Mouse (Mus musculus): ENCODE data around the gene Vwa8.

Gene Vwa8

DNA sequence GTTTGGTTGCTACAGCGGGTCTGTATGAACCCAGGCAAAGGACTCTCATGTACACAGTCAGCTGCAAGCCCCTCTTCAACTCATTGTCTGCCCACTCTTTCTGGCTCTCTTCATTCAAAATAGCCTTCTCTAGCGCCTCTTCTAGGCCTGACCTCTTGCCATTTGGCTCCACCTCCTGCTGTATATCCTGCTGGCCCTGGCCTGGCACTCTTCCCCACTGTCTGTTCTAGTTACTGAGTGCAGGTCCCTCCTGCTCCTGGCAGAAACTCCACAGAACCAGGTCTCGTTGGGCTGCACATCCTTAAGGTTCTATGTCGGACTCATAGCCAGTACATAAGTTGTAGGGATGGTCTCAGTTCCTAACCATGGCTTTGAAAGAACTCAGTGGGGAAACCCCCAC, 293.5 kb downstream of the Vwa8 start:
- DNase-seq (ENCODE audit: low read depth, low spot score): no peak

GRCm38 (mm10) chr14:79143696-79144095, 294.8 kb downstream of the Vwa8 start:
- DNase-seq (ENCODE audit: low read depth, low spot score): no peak

DNA sequence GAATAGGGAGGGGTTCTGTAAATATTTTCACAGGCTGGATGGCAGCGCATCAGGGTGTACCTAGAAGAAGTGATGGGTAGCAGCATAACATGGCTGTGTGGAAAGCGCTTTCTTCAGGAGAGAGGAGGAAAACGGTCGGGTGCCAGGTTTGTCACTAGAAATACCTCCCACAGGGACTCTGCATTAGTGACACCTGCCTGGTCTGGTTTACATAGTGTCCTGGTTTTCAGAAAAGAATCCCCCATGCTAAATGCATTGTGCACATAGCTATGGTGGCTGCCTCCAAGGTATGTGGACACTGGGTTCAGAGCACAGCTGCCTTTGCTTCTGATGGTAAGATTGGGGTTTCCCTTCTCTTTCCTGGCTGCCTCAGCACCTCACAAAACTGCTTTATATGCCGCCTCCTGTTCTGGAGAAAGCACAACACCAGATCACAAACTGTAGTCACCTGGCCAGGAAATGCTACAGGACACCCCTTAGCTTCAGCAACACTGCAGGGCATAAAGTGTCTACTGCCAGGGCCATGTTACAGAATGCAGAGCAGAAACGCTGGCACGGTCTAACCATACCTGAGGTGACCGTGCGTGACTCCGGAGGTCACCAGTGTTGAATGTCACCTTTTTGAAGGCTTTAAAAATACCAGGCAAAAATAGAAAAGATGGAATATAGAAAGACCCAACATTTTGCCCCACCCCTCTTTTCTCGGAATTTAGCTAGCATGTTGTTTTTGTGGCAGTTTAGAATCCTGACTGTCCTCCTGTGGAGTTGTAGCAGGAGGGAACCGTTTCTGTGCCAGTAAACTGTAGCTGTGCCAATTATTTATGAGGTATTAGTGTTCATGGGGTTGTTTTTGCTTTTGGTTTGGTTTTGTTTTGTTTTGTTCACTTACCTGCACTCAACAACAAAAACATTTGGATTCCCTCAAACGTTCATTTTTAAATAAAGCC, 295.7 kb downstream of the Vwa8 start:
- no peak for DNase-seq (ENCODE audit: low read depth, low spot score)

DNA sequence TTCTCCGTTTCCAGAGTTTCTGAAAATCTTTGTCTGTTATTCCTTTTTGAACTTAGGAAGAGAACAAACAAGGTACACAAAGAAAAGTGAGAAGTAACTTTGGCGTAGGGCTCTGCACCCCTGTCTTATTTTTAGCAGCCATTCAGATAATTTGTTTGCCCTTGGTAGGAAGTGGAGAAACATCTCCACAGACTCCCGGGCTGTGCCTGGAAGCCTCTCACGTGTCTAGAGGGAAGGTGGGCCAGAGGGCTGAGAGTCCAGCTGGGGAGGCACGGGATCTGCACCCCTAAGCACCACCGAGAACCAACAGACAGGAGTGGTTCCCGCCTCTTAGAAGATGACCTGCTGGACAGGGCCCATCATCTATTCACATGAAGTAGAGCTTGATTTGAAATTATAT, 302.9 kb downstream of the Vwa8 start:
- DNase-seq (ENCODE audit: low read depth, low spot score): no peak

DNA sequence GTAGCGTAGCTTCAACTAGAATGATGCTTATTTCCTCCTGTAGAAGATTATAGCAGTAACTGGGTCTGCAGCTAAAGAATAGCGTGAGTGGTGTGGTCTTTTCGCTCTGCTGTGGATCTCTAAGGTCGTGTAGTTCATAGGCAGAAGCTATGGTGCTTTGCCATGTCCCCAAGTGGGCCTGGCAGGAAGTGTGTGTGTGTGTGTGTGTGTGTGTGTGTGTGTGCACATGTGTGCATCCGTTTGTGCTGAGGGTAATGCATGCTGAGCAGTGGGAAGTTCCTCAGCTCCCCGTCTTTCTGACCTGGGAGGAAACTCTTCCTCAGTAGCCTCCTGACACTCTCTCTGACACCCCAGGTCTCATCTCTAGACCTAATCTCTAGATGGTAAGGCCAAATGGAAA, 305.0 kb downstream of the Vwa8 start:
- DNase-seq (ENCODE audit: low read depth, low spot score): peak; percentile 63

DNA sequence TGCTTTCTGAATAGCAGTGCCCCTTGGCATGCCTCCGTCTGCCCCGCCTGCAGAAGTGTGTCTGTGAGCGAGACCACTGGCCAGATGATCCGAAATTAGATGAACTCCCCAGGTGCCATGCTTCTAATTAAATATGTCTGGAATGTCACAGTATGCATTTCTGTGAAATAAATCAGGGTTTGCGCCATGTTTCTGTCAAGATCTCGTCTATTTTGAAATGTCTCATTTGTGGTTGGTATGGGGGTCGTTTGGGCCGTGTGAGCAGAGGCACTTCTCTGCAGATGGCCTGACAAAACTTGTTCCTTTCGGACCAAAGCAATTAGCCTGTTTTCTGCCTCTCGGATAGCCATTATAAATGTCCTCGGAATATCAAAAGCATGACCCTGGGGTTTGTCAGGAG, 306.1 kb downstream of the Vwa8 start:
- DNase-seq (ENCODE audit: low read depth, low spot score): no peak

- DNase-seq (ENCODE audit: low read depth, low spot score): no peak
Measured at GRCm38 (mm10) chr14:79156526-79157411, 307.9 kb downstream of the Vwa8 start.

GRCm38 (mm10) chr14:79157451-79158218, 308.8 kb downstream of the Vwa8 start:
- DNase-seq (ENCODE audit: low read depth, low spot score): no peak

GRCm38 (mm10) chr14:79158219-79158521, 309.3 kb downstream of the Vwa8 start:
- no peak for DNase-seq (ENCODE audit: low read depth, low spot score)

DNA sequence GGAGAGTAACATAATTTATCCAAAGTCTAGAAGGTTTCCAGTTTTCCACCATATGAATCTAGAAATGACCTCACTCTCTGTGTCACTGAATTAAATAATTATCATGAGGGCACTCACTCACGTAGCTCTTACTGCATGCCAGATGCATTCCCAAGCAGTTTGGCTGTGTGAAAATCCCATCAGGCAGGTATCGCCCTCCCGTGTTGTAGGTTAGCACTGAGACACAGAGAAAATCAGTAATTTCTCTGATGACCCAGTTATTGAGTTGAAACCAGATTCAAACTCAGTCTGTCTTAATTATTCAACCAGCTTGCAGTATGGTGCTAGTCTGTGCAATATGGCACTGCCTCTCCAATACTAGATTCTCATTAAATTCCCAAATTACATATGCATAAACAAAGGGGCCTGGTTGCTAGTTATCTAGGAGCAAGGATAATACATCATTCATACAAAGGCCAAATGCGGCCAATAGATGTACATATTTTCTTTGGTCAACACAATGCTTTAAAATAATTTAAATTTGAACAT, 309.9 kb downstream of the Vwa8 start:
- no peak for DNase-seq (ENCODE audit: low read depth, low spot score)

DNA sequence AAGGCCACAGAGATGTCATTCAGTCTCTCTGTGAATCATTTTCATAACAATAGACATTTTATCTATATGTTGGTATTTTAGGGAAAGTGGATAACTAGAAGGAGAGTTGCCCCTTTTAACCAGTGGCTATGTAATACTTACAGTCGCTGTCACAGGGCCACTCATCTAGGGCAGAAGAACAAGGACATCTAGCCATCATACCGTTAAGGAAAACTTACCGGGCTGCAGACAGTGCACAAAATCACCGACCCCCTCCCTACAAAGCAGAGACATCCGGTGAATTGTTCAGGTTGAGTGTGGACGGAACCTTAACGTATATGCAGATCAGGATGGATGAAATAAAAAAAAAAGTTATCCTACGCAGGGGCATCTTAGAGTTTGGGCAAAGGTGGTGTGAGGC, 310.6 kb downstream of the Vwa8 start:
- DNase-seq (ENCODE audit: low read depth, low spot score): no peak

DNA sequence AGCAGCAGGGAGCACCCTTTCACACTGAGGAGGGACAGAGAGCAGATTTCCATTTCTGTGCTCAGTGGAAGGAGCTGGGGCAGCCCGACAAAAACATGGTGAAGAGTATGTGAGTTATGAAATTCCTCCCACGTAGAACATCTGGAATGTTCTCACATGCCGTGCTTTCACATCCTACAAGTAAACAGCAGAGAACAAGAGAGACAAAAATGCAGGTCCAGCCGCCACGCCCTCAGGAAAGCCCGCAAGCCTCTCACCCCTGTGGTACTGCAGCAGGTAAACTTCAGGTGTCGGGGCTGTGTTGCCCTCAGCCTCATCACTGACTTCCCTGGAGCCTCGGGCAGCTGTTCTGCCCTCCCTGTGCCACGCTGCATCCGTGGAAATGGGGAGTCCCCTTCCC, 311.6 kb downstream of the Vwa8 start:
- DNase-seq (ENCODE audit: low read depth, low spot score): no peak

GRCm38 (mm10) chr14:79160966-79161365, 312.1 kb downstream of the Vwa8 start:
- DNase-seq (ENCODE audit: low read depth, low spot score): no peak

GRCm38 (mm10) chr14:79161741-79162140, 312.9 kb downstream of the Vwa8 start:
- DNase-seq (ENCODE audit: low read depth, low spot score): no peak

GRCm38 (mm10) chr14:79162678-79163077, 313.8 kb downstream of the Vwa8 start:
- no peak for DNase-seq (ENCODE audit: low read depth, low spot score)

DNA sequence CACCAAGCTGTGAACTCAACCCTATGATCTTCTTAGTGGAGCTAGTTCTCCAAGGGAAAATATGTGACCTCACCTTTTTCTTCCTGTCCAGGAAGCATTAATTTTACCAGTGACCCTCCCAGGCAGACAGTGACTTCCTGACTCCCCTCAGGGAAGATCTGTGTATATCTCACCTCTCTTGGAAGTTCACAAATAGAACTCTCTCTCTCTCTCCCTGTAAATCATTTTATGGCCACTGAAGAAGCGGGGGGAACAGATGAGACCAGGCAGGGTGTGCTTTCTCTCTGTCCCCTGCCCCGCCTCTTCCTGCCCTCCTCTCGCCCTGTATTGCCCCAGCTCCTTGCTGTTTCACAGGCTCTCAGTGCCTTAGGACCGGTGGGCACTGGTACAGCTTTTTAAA, 315.5 kb downstream of the Vwa8 start:
- DNase-seq (ENCODE audit: low read depth, low spot score): no peak

- DNase-seq (ENCODE audit: low read depth, low spot score): peak; percentile 42
Measured at GRCm38 (mm10) chr14:79164925-79165324, 316.1 kb downstream of the Vwa8 start.

DNA sequence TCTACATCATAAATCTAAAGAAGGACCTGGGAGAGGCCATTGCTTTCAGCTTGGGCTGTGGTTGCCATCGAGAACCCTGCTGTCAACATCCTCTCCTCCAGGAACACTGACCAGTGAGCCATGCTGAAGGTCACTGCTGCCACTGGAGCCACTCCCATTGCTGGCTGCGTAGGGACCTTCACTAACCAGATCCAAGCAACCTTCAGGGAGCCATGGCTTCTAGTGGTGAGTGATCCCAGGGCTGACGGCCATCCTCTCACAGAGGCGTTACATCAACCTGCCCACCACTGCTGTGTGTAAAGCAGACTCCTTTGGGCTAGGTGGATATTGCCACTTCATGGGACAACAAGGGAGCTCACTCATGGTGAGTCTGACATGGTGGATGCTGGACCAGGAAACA, 325.7 kb downstream of the Vwa8 start:
- DNase-seq (ENCODE audit: low read depth, low spot score): no peak

DNA sequence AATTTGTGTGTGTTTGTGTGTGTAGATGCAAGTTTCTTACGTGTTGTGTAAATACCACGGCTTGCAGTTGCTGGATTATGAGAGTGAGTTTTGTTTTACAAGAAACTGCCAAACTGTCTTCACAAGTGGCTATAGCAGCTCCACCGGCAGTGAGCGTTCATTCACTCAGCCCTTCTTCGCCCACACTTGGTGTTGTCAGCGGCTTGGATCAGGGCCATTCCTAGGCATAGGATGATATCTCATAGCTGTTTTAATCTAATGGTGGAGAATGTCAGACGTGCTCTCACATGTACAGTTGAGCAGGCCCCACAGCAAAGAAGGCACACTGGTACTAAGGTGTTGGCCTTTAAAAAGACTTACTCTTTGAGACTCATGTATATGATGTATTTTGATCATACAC, 328.9 kb downstream of the Vwa8 start:
- DNase-seq (ENCODE audit: low read depth, low spot score): no peak

DNA sequence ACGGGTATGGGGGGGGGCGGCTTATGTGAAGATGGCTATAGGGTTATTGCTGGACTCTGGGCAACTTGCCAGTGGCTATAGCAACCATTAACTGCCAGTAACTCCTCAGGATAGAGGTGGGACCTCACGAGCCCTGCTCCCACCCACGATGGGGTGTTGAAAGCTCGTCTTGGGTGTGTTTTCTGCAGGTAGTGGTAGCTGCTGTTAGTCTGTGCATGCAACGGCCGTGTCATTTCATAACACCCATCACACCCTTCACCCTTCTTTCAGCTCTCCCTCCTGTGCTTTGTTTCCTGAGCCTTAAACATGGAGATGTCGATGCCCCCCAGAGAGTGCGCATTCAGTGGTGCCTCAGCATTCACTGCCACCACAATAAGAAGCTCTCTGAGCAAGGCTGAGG, 329.4 kb downstream of the Vwa8 start:
- DNase-seq (ENCODE audit: low read depth, low spot score): no peak

GRCm38 (mm10) chr14:79180078-79180730, 331.4 kb downstream of the Vwa8 start:
- peak; percentile 46 for DNase-seq (ENCODE audit: low read depth, low spot score)
